Mouse (Mus musculus): ENCODE measurements around the gene Txn1.

- TF ChIP-seq CTCF (conservative IDR thresholded peaks at IDR 0.05; ENCODE audit: insufficient read depth, insufficient read length, low read depth, low read length) (no peak), POLR2A (IDR thresholded peaks at IDR 0.05; ENCODE audit: low read depth, low read length) (no peak)
Measured at GRCm38 (mm10) chr4:57954580-57954979, 1.6 kb downstream of the Txn1 start.
